Mouse (Mus musculus) CD4-positive helper T cell, adult 2 months (primary cell): ENCODE measurements around the gene Bbs9.

Source experiments
- DNase-seq: peaks from one replicate; pipeline ENCODE4 v3.0.0-alpha.2; 2012; ENCODE audit warnings: low read depth, missing footprints, low spot score

The Bbs9 gene

DNA sequence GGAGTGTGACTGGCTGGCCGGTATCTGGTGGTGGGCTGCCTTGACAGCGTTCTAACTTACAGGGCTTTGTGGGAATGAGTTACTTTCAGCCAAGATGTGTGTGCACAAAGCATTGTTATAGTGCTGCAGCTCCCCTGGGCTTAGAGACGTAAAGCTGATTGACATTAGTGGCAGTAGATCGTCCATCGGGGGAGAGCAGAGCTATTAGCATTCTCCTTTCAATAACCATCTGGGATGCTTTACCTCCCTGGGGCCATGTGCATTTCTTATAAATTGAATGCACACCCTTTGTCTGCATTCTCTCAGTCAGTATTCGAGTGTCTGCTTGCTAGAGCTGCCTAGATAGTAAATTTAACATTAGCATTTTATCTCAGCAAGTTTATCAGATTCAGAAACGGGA lies 214.7 kb downstream of the Bbs9 start:
- DNase-seq: no peak

DNA sequence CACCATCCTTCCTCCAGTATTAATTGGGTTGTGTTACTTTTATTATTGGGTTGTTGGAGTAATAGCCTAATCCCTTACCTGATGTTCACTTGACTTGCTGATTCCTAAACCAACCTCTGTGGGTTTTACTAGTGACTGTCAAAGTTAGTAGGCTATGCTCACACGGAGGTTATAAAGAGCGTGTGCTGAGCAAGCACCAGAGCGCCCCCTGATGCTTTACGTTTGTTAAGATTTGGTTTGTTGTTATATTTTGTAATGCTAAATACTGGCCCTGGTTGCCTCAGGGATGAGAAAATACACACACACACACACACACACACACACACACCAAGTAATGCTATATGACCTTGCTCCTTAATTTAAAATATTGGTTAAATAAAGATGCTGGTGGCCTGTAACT lies 219.9 kb downstream of the Bbs9 start:
- peak; percentile 17 for DNase-seq

DNA sequence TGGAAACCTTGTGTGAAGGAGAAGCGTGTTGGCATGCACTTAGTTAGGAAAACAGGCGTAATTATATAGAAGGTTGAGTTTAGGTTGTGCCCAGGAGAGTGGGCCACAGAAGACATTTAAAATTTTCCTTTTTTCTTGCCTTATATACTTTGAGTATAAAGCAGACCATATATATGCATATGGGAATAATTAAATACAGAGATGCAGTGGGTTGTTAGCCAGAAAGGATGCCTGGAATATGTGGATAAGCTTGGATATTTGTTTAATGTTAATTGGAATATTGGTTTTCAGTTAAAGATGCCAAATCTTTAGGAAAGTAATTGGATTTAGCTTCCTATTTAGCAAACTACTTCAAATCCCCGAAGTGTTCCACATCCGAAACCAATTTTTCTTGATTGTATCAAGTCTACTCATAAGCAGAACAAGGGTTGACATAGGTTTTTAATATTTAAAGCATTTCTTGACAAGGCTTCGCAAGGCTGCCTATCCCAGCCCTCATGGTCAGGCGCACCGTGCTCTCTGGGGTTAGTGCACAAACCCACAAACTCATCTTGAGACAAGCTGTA lies 221.4 kb downstream of the Bbs9 start:
- no peak for DNase-seq

DNA sequence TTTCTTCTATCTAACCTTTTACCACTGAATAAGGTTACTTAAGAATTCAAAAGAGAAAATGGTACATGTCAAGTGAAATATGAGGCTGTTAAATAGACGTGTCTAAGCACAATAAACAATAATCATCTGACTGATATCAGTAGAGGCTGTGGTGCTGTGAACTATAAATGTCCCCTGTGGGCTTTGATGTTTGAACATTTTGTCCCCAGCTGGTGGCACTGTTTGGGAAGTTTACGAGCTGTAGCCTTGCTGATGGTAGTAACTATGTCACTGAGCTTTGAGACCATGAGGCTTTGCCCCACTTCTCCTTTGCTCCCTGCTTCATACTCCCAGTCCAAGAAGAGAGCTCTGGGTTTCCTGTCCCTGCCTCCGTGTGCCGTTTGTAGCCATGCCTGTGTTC lies 222.3 kb downstream of the Bbs9 start:
- no peak for DNase-seq

DNA sequence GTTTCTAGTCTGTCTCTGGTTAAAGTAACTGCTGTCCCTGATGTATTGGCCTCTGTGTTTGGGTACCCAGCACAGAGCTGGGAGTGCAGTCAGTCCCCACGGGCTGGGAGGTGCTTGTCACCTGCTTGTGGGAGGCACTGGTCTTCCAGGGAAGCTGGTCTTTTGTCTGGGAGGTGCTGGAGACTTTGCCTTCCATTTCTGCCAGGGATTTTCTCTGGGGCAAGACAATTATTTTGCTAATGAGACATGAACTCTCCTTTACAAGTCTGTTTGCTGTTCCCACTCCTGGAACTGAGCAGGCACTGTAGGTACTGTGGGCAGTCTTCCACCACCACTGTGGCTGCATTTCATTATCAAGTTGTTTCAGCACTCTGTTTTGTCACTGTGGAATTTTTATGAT lies 223.0 kb downstream of the Bbs9 start:
- DNase-seq: no peak

DNA sequence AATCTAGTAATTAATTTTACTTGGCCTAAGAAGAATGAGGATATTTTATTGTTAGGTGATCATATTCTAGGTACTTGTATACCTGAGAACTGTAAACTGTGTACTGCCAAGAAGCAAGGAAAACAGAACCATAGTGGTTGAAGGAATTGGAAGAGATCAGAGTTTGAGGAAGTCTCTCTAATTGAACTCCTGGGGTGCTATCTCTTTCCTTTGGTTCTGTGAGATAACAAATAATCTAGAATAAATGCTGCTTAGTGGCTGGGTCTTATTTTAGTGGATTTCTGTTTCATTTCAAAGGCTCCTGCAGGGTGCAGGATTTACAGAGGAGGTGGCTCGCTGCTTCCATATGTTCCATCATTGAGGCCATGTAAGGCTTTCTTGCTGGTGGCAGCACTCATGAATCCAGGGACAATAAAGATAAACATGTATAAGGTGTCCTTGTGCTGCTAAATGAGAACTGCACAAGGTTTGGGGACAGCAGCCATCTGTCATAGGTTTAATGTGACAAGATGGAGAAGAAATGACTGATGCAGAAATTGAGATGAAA lies 226.6 kb downstream of the Bbs9 start:
- no peak for DNase-seq

DNA sequence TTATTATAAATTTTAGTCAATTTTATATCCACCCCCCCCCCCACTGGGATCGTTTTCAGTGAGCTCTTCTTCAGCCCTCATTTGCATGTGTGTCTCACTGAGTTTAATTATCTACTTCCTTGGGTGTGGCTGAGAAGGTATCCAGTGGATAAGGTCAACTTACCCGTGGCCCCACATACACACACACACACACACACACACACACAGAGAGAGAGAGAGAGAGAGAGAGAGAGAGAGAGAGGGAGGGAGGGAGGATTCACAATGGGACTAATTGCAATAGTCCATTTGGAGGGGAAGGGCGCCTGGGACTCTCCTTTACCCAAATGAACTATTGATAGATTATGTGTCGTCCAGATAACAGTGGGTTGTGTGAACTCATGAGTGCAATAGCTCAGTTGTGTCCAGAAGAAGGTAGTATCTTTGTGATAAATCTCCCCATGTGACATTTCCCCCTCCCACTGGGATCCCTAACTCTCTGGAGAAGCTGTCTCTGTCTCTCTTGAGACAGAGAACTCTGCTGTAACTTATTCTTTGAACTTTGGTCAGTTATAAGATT lies 227.4 kb downstream of the Bbs9 start:
- no peak for DNase-seq

DNA sequence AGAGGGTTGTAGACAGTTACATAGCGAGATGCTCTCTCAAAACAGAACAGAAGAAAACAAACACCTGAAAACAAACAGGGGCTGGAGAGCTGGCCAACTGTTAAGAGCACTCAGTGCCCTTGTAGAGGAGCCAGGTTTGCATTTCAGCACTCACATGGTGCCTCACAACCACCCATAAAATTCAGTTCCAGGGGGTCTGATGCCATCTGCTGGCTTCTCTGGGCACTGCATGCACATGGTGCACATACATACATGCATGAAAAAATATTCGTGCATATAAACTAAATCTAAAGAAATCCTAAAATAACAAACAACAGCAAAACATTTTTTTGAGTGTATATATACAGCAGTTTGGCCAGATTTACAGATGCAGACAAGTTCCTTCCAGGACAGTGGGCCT lies 228.0 kb downstream of the Bbs9 start:
- DNase-seq: no peak

DNA sequence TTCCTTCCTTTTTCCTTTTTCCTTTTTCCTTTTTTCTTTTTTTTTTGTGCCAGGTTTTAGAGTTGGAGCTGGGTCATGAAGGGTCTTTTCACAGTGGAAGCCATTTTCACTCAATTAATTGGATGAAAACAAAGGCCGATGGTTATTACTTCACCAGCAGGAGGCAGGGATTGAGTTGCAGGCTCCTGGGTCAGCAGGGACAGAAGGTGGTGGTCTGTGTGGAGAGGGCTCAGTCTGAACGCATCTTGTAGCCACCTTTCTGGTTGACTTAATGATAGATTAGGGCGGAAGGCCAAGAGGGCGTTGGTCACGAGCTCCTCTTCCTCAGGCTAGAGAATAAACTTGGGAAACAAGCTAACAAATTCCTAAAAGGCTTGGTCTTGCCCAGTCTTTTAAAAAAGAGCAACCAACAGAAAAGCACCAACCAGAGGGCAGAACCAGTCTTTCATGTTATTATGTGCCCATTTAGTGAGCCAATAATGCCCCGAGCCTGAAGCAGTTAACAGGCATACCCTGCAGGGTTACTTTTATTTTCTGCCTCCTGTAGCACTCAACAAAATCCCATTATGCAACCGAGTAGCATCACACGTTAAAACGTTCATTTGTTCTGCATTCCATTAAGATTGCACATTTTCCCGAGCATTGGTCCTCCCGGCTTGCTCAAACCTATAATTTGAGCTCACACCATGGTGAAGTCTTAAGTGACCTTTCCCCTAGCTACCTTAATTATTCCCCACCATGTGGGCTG lies 231.8 kb downstream of the Bbs9 start:
- DNase-seq: no peak

DNA sequence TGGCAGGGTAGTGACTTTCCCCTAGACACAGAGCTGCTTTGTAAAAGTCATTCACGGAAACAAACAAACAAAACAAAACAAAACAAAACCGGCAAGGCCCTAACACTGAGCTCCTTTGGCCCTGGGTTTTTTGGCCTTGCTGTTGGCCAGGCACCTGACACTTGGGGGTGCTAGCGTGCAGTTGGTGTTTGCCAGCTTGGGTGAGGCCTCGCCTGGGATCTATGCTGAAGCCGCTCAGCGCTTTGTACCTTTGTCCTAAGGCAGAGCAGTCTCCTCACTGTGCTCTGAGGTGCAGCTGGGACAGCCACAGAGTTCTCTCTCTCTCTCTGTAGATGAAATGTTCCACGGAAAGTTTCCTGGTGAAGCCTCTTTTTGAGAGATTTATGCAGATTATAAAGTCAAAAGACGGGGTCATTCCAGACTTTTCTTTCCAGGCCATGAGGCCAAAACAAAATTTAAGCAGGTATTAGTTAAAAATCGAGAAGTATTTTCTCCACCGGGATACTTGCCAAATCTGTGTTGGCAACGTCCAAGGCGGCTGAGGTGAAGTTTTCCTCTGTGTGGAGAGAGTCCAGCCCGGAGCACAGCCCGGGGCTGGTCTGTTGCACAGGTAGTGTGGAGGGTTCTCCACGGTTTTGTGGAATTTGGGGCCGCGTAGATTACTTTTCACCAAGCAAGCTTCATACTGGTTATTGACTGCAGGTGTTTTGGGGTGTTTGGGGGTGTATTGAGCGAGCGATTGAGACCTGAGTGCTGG lies 233.6 kb downstream of the Bbs9 start:
- no peak for DNase-seq

DNA sequence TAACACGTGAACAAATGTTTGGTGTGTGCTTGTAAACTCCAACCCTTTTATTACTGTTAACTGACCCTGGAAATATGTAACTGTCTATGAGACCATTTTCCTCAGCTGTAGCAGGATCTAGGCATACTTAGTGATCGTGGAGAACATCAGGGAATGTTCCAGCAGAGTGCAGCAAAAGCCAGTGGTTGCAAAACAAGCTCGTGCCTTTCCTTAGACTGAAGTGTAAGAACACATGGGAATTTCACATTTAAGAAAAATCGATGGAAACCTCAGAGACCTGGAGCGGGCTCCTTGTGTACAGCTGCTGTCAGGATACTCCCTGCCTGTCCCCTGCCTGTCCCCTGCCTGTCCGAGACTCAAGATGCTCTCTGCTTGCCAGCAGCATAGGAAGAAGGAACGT lies 234.5 kb downstream of the Bbs9 start:
- DNase-seq: no peak

DNA sequence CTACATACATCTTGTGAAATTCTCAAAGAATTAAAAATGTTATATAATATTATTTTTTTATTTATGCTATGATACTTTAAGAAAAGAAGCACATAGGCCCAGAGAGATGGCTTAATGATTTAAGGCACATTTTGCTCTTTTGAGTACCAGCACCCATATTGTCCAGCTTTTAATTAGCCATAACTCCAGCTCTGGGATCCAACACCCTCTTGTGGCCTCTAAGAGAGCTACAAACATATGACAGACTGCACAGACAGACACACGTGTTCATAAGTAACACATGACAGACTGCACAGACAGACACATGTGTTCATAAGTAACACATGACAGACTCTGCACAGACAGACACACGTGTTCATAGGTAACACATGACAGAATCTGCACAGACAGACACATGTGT lies 235.8 kb downstream of the Bbs9 start:
- DNase-seq: no peak

DNA sequence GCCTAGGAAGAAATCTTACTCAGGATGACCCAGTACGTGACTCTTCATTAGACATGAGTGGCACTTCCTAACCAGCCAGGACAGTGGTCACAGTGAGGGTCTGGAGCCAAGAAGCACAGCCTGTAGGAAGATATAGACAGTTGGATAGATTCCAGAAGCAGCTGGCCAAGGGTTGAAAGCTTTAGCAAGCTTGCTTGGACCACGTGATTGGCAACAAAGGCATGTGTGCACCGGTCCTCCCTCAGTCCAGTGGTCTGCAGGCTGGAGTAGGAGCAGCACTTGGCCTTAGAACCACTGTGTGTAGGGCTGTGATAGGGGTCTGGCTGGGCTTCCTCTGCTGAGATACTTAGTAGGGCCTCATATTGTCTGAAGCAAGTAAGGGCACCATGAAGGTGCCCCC lies 237.2 kb downstream of the Bbs9 start:
- DNase-seq: no peak

DNA sequence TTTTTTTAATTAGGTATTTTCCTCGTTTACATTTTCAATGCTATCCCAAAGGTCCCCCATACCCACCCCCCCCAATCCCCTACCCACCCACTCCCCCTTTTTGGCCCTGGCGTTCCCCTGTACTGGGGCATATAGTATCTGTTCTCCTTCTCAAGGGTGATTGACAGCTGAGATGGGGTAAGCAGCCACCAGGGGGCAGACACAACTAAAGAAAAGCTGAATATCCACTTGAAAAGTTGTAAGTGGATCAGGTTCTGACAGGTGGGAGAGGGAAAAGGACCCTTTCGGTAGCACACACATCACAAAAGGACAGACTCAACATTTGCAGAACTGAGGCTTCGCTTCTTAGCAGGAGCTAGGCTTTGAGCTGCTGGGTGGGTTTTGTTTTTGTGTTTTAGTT lies 237.8 kb downstream of the Bbs9 start:
- peak; percentile 21 for DNase-seq

DNA sequence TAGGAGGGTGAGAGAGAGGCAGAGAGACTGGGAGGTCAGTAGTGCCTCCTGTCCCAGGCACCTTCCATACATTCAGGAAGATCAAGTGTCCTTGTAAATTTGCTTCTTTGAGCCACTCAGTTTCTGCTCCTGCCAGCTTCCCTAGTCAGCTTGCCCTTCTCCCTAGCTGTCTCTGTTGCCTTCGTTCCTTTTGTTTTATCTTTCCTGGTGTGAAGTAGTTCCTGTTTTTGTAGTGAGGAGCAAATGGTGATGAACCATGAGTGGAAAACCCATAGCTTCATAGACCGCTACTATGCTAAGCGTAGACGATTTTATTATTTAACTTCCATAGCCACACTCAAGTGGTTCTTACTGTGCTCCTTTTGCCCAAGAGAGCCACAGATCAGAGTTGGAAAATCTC lies 242.1 kb downstream of the Bbs9 start:
- DNase-seq: no peak

DNA sequence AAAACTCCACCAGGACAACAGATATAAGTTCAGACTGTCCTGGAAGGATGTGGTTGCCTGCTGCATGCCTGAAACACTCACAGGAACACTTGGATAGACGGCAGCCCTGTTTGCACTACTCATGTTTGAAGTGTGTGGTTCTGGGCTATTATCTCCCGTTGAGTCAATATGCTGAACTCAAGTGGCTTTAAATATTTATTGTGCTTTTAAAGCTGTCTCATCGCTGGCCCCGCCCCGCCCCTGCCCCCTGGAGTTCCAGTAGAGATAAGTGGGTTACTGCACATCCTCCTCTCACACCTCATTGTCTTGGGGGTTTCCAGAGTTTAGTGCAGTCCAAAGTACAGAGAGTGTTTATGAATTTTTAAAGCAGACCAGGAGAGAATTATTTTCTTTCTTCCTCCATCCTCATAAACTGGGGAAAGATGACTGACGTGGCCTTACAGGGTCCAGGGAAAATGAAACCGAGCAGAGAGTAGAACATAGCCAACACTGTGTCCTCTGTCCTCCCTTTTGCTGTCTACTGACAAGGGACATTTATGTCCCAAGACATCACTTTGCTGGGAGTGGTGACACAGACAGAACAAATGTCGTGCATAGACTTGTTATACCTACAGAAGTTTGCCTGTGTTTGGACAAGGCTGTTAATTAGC lies 242.8 kb downstream of the Bbs9 start:
- DNase-seq: no peak

DNA sequence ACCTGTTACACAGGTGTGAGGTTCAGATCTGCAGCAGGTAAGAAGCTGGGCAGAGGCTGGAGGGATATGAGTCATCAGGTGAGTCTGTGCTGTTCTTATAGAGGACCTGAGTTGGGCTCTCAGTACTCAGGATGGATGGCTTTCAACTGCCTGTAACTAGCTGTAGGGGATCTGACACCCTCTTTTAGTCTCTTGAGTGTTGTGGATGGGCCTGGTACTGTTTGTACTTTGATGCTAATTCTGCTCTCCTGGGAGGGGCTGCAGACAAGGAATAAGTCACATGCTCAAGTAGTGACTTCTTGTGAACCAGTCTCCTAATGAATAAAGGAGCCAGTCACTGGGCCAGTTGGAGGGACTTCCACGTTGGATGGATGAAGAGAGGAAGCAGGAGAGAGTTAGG lies 257.1 kb downstream of the Bbs9 start:
- no peak for DNase-seq

DNA sequence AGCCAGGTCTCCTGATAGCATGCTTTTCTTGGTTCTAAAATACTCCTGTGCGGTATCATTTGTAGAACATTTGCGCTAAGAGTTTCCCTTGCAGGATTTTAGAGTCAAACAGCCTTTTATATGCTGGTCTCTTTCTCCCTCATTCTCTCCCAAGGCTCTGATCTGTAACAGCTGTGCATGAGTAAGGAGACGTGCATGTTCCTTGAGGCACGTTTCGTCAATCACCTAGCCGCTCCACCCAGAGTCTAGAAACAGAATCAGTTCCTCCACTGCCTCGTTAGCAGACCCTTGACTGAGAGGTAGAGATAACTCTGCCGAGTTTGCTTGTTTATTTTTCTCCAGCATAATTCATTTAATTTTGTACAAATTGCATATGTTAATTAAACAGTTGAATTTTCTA lies 259.4 kb downstream of the Bbs9 start:
- DNase-seq: no peak

DNA sequence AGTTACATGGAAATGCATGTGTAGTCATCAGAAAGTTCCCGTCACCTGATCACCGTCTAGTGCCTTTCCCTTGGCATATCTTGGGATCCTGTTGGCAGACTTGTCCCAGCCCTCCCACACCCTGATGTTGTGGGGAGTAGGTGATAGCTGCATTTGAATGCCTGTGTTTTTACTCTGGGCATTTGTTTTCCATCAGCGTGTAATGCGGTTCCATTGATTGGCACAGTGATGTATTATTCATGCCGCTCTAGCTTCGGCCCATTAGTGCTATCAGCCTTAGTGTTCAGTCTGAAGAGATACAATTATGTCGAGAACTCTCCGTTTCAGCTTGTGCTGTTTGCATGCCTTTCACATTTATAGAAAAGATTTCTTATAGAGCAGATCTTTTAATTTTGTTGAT lies 259.9 kb downstream of the Bbs9 start:
- no peak for DNase-seq

DNA sequence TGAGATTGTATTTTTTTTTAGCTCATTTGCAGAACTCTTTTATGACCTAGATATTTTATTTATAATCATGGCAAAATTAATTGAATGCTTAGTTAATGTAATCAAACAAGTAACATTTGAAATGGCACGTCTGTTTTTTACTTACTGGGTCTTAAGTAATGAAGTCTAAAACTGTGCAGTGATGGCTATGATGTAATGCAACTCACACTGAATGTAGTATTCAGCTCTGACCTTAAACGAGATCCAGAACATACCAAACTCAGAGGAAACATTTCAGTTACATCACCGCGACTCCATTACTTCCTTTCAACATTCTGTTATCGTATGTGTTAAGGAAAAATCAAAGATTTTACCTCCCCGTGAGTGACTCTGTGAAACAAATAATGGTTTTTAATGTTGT lies 262.4 kb downstream of the Bbs9 start:
- no peak for DNase-seq

DNA sequence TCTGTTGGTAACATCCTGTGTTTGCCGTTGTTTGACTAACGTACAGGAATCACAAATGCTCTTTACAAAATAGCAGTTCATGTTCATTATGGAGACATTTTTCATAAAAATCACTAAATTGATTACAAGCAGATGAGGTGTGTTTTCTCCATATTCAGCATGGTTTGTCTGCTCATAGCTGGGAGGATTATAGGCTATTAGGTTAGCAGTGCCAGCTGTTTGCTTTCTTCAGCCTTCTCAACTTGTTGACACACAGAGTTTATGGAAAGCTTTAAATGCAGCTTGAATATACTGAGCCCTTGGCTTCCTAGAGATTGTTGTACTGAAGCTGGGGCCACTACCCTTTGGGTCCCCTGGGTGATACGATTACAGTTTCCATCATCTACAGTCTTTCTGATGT lies 263.3 kb downstream of the Bbs9 start:
- DNase-seq: no peak

DNA sequence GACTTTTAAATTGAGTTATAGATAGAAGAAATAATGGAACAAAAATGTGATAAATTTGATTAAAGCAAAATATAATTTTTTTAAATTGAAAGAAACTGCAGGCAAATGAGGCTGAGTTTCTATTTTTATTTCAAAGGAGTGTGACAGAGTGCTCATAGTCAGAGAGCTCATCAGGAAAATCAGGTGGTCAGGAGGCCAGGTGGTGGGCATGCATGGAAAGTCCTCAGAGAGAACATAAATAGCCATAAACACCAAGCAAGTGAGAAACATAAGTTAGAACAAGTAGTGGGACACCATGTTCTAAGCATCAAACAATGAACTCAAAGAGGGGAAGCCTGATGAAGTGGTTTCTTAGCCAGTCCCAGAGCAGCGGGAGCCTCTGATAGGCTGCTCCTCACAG lies 266.5 kb downstream of the Bbs9 start:
- no peak for DNase-seq
